Mouse (Mus musculus) neural tube, embryonic 13.5 days (tissue): Measurements from ENCODE around the gene Zfp710. TPM values are rescaled to one million over a fixed set of nuclear protein-coding genes. Genes with fewer than 3 reads are reported as not detected.
"Not testable (repeated sequence)": the region's sequence is repeated elsewhere in the genome, so short reads cannot be mapped to it uniquely, and the experiment has no call there.

Experiments used
- ATAC-seq: fragments of 200-750 bp; cut with Nextera tagmentation; 2 replicates; pipeline ENCODE4 v1.8.0; 2017; ENCODE audit warnings: low read depth, mild to moderate bottlenecking, moderate TSS enrichment, moderate library complexity
- H3K27ac ChIP-seq: fragments of 300-500 bp; sonication (generic); replicated peaks from 2 replicates; pipeline ENCODE4 v1.5.1; 2015; ENCODE audit warnings: moderate library complexity, mild to moderate bottlenecking, inconsistent platforms
- H3K27me3 ChIP-seq: fragments of 300-500 bp; sonication (generic); 2 replicates; pipeline ENCODE4 v1.6.1; 2015; ENCODE audit warnings: mild to moderate bottlenecking, inconsistent platforms
- H3K36me3 ChIP-seq: fragments of 300-500 bp; sonication (generic); 2 replicates; pipeline ENCODE4 v1.6.1; 2015; ENCODE audit warnings: mild to moderate bottlenecking, inconsistent platforms
- H3K4me1 ChIP-seq: fragments of 300-500 bp; sonication (generic); replicated peaks from 2 replicates; pipeline ENCODE4 v1.6.1; 2015; ENCODE audit warnings: inconsistent platforms
- H3K4me2 ChIP-seq: fragments of 300-500 bp; sonication (generic); 2 replicates; pipeline ENCODE4 v1.6.1; 2015; ENCODE audit warnings: inconsistent platforms, mild to moderate bottlenecking, moderate library complexity
- H3K4me3 ChIP-seq: fragments of 300-500 bp; sonication (generic); 2 replicates; pipeline ENCODE4 v1.5.1; 2015; ENCODE audit warnings: mild to moderate bottlenecking, inconsistent platforms
- H3K9ac ChIP-seq: fragments of 300-500 bp; sonication (generic); 2 replicates; pipeline ENCODE4 v1.6.1; 2015; ENCODE audit warnings: moderate library complexity, mild to moderate bottlenecking, inconsistent platforms
- H3K9me3 ChIP-seq: fragments of 300-500 bp; sonication (generic); 2 replicates; pipeline ENCODE4 v1.6.1; 2016; ENCODE audit warnings: inconsistent platforms
- WGBS: fragments of 180-500 bp; shearing (Covaris S2); methylation state at CpG from one replicate; pipeline ENCODE4 v1.1.7; 2015; 5-methylcytosine and 5-hydroxymethylcytosine counted together
- polyA plus RNA-seq: library from polyadenylated mRNA; unstranded; fragments of >200 nt; fragmentation: Nextera tagmentation; extraction: Ambion mirVana; gene quantifications from 2 replicates; pipeline ENCODE4 v1.2.1, GENCODE M21; 2015

Gene Zfp710
- 15.0 and 18.9 TPM in 2 replicates for polyA plus RNA-seq

DNA sequence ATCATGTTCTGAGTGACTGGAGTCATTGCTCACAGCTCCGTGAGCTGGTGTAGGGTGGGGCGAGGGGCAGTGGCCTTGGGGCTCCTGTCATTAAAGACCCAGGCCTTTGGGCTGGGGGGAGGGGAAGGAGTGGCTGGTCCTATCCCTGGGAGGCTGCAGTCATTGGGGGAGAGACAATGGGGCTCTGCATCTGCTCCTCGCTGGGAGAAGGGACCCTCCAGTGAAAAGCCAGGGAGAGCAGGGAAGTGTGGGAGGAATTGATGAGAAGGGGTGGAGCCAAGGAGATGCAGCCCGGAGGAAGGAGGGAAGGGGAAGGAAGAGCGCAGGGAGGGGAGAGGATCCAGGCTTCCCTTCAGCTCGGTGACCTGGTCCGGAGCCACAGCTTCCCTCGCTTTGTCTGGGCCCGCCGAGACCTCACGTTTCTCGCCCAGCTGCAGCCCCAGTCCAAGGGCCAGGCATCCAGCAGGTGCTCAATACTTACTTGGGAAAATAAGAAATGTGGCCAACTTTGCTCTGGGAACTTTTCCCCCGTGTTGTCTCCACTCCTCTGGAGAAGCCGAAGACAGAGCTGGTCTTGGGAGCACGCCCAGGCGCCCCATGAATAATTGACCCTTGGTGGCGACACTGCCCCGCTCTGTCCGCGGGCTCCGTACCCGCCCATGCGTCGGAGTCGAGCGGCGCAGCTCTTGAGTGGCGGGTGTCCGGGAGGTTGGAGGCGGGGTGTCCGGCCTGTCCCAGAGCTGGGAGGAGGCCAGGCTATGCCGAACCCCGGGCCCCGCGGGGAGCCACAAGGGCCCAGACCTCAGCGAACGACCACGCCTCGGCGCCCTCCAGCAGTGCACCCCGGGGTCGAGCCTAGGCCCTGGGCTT is at the start of gene Zfp710:
Gene Zfp710, plus strand, starts transcription at position 294 of the 870 bp plus-strand sequence.
- H3K4me1 ChIP-seq: peaks cover 43% of the 10 kb centered on the region
- WGBS: 2% methylated on average over 38 of the region's 42 CpGs
- H3K27ac ChIP-seq: peak within 1 kb of the TSS; percentile 98
- ATAC-seq: peak; percentile 72
- H3K36me3 ChIP-seq: no peaks in the 10 kb centered on the region
- no peaks in the 10 kb centered on the region for H3K9me3 ChIP-seq
- peak within 1 kb of the TSS; percentile 94 for H3K9ac ChIP-seq
- H3K27me3 ChIP-seq: no peaks in the 10 kb centered on the region
- peak within 1 kb of the TSS; percentile 96 for H3K4me2 ChIP-seq
- peak within 1 kb of the TSS; percentile 87 for H3K4me3 ChIP-seq

DNA sequence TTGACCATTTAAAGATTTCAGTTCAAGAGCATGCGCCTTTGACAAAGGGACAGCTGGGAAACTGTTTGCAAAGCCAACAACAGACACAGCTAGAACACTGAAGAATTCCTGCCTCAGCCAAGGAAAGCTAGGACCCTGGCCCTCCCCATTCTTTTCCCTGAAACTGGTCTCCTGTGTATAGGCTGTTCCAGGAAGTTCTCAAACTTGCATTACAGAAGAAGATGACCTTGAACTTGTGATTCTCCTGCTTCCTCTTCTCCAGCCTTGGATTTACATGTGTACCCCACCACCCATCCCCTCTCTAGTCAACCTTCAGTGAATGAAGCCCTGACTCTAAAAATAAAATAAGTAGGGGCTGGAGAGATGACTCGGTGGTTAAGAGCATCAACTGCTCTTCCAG is 49.3 kb upstream of the Zfp710 start:
- Histone ChIP-seq H3K9me3 (no peaks in the 10 kb centered on the region), H3K27me3 (no peaks in the 10 kb centered on the region), H3K27ac (no peak overlapping the region), H3K4me1 (no peaks in the 10 kb centered on the region), H3K4me2 (no peak overlapping the region), H3K4me3 (no peak overlapping the region), H3K9ac (no peak overlapping the region), H3K36me3 (no peaks in the 10 kb centered on the region)
- no peak for ATAC-seq
- 92% methylated on average over 2 of the region's 2 CpGs for WGBS

DNA sequence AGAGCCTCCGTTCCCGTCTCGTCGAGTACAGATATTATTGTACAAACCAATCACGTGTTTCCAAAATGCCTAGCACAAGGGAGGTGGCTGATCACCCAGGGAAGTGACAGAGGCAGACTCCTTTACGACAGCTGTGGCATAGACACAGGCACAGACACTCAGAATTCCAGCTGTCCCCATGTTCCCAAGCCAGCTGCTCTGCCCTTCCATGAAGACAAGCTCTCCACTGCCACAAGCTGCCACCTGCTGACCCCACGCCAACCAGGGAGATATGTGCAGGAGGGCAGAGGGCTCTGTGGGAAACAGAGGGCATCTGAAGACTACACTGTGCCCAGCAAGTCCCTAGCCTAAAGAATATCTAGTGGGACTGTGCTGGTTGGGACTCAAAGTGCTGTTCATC is 37.9 kb upstream of the Zfp710 start:
- WGBS: 82% methylated on average over 7 of the region's 7 CpGs
- H3K4me3 ChIP-seq: no peak overlapping the region

DNA sequence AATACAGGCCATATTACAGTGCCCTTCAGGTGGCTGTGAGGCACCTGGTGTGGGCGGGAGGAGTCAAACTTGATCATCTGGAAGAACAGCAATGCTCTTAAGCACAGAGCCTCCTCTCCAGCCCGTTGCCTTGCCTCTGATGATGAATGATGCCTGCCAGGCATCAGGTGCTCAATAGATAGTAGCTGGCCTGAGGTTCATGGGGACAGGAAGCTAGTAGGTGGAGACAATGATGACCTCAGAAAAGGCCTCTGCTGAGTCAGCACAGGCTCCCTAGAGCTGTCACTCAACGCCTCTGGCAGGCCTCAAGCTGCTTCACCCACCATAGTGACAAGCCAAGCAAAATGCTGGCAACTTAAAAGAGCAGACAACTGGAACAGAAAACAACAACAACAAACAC is 36.9 kb upstream of the Zfp710 start:
- Histone ChIP-seq H3K27me3 (no peaks in the 10 kb centered on the region), H3K4me1 (no peaks in the 10 kb centered on the region), H3K9ac (no peak overlapping the region), H3K9me3 (no peaks in the 10 kb centered on the region), H3K36me3 (no peaks in the 10 kb centered on the region), H3K4me2 (no peak overlapping the region), H3K4me3 (no peak overlapping the region), H3K27ac (no peak overlapping the region)
- WGBS: 54% methylated on average over 3 of the region's 3 CpGs
- no peak for ATAC-seq

More for the DNA sequence above, 37.9 kb upstream of the Zfp710 start:
- ATAC-seq: no peak
- H3K4me2 ChIP-seq: no peak overlapping the region
- no peaks in the 10 kb centered on the region for H3K27me3 ChIP-seq
- no peaks in the 10 kb centered on the region for H3K36me3 ChIP-seq
- no peak overlapping the region for H3K9ac ChIP-seq
- H3K9me3 ChIP-seq: no peaks in the 10 kb centered on the region
- H3K27ac ChIP-seq: no peak overlapping the region
- H3K4me1 ChIP-seq: no peaks in the 10 kb centered on the region

DNA sequence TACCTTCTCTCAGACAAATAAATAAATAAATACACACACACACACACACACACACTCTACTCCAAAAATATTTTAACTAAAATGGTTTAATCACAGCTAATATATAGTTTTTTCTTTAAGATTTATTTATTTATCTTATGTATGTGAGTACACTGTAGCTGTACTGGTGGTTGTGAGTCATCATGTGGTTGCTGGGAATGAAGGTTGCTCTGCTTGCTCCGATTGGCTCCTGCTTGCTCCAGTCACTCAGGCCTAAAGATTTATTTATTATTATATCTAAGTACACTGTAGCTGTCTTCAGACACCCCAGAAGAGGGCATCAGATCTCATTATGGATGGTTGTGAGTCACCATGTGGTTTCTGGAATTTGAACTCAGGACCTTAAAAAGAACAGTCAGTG is 36.1 kb upstream of the Zfp710 start:
- H3K36me3 ChIP-seq, H3K4me3 ChIP-seq, H3K9ac ChIP-seq, H3K27me3 ChIP-seq, H3K27ac ChIP-seq, H3K4me2 ChIP-seq, ATAC-seq, H3K9me3 ChIP-seq, H3K4me1 ChIP-seq: not testable (repeated sequence)
- 97% methylated on average over 1 of the region's 1 CpGs for WGBS

DNA sequence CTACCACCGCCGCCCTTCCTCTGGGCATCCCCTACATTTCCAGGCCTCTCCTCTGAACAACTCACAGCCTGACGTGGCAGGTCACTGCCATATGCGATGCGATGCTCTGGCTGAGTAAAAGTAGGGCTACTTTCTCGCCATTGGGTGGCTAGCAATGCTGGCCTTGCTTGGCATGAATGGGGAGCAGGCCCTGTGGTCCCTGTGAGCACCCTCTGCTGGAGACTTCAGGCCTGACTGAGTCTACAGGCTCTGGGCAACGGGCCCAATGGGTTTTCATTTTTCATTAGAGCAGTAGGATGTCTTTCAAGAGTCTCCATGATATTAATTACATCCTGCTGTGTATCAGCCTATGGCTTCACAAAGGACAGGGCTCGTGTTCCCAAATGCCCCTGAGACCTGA is 30.1 kb upstream of the Zfp710 start:
- Histone ChIP-seq H3K9ac (no peak overlapping the region), H3K4me1 (peaks cover 4% of the 10 kb centered on the region; the same call in 1 of the 2 replicates), H3K27ac (no peak overlapping the region), H3K9me3 (no peaks in the 10 kb centered on the region), H3K27me3 (no peaks in the 10 kb centered on the region), H3K36me3 (no peaks in the 10 kb centered on the region), H3K4me3 (no peak overlapping the region), H3K4me2 (no peak overlapping the region)
- ATAC-seq: no peak
- WGBS: 23% methylated on average over 8 of the region's 8 CpGs

DNA sequence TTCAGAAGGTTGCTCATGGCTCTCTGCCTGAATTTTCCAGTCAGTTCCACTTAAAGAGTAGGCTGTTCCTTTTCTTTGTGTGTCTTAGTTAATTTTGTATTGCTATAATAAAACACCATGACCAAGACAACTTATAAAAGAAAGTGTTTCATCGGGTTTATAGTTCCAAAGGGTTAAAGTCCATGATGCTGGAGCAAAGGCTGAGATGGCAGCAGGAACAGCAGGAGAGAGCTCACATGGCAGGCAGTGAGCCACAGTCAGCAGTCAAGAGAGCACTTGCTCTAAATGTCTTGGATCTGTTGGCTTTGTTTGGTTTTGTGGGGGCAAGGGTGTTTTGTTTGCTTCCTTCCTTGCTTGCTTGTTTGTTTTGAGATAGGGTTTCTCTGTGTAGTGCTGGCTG is 26.9 kb upstream of the Zfp710 start:
- Histone ChIP-seq H3K27me3 (no peaks in the 10 kb centered on the region), H3K9ac (no peak overlapping the region), H3K9me3 (no peaks in the 10 kb centered on the region), H3K4me1 (peaks cover 4% of the 10 kb centered on the region; the same call in 1 of the 2 replicates), H3K4me2 (no peak overlapping the region), H3K36me3 (no peaks in the 10 kb centered on the region), H3K4me3 (no peak overlapping the region), H3K27ac (no peak overlapping the region)
- no peak for ATAC-seq
- 76% methylated on average over 1 of the region's 1 CpGs for WGBS

DNA sequence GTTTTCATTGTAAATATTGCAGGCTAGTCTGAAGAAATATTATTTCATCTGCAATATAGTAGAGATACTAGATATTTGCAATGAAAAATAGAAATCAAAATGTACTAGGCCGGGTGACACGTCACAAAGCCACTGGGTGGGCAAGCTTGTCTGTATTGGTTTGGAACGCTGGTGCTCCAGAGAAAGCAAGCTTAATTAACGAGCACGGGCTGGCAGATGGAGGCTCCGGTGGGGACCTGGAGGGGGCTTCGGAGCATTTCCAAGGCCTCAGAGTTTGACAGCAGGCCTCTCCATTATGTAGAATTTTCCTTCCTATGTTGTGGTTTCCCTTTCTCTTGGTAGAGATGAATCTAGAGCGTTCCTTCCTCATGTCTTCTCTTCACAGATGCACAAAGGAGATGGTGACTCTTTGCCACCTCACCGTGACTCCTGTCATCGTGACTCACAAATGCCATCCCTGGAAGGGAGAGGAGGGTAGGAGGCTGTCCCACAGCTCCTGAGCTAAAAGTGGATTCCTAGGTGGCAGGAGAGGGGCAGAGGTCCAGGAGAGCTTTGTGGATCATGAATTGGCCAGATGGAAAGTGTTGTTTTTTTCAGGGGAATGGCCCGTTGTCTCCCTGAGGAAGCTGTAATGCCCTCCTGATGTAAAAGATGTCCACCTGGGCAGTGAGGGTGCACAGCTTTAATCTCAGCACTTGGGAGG is 22.1 kb upstream of the Zfp710 start:
- WGBS: 73% methylated on average over 11 of the region's 11 CpGs
- Histone ChIP-seq H3K4me2 (no peak overlapping the region), H3K9me3 (no peaks in the 10 kb centered on the region), H3K27me3 (no peaks in the 10 kb centered on the region), H3K27ac (no peak overlapping the region), H3K4me1 (no peaks in the 10 kb centered on the region), H3K9ac (no peak overlapping the region), H3K36me3 (no peaks in the 10 kb centered on the region), H3K4me3 (no peak overlapping the region)
- ATAC-seq: no peak

DNA sequence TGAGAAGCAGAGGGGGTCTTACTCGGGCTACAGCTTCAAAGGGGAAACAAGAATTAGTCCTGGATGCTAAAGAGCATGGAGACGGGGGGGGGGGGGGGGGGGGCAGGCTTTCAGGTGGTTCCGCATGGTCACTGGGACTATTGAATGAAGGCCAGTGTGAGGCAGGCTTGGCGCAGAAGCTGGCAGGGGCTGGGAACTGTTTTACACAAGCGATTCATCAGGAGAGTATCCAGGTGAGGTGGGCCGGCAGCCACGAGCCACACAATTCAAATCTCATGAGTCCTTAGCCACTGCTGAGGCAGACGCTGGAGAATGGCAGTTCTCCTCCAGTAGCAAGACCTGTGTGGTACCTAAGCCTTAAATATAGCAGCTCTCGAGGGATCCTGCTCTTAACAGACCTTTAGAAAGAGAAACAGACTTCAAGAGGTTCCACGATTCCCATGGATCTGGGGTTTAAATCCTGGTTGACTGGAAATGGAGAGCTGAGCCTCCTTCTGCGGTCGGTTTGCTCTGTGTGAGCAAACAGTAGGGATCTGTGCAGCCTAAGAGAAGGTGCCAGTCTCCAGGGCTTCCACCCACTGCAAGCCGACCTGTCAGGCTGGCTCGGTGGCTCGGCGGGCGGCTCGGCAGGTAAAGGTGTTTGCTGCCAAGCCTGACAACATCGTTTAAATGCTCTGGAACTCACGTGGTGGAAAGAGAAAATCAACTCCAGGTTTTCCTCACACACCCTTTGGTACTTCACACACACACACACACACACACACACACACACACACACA is 19.6 kb upstream of the Zfp710 start:
- no peaks in the 10 kb centered on the region for H3K27me3 ChIP-seq
- no peak overlapping the region for H3K4me2 ChIP-seq
- H3K9me3 ChIP-seq: no peaks in the 10 kb centered on the region
- H3K36me3 ChIP-seq: no peaks in the 10 kb centered on the region
- H3K27ac ChIP-seq: no peak overlapping the region
- no peak overlapping the region for H3K9ac ChIP-seq
- no peaks in the 10 kb centered on the region for H3K4me1 ChIP-seq
- no peak for ATAC-seq
- 66% methylated on average over 20 of the region's 20 CpGs for WGBS
- H3K4me3 ChIP-seq: no peak overlapping the region

DNA sequence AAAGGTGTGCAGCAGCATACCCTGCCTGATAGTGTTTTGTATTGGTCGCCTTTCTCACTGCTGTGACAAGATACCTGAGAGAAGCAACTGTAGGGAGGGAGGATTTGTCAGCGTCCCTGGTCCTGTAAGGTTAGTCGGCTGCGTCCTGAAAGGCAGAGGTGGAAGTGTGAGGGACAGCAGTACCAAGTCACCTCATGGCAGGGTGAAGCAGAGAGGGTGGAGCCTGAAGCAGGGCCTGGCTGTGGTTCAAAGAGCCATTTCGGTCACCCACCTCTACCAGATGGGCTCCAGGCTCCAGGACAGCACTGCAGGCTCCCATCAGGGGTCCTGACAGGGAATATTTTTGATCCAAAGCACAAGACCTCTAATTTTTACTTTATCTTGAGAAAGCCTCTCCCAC is 13.9 kb upstream of the Zfp710 start:
- H3K9me3 ChIP-seq: no peaks in the 10 kb centered on the region
- ATAC-seq: no peak
- H3K9ac ChIP-seq: no peak overlapping the region
- H3K27ac ChIP-seq: no peak overlapping the region
- no peaks in the 10 kb centered on the region for H3K27me3 ChIP-seq
- H3K4me1 ChIP-seq: no peaks in the 10 kb centered on the region
- no peak overlapping the region for H3K4me3 ChIP-seq
- 79% methylated on average over 5 of the region's 5 CpGs for WGBS
- H3K36me3 ChIP-seq: no peaks in the 10 kb centered on the region
- no peak overlapping the region for H3K4me2 ChIP-seq

DNA sequence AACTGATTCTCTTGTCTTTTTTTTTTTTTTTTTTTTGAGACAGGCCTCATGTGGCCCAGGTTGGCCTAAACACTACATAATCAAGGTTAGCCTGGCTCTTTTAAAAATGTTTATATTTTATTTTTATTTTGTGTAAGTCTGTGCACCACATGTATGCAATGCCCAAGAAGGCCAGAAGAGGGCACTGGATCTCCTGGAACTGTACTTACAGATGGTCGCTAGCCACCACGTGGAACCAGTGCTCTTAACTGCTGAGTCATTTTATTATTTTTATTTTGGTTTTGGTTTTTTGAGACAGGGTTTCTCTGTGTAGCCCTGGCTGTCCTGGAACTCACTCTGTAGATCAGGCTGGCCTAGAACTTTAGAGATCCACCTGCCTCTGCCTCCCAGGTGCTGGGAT is 13.1 kb upstream of the Zfp710 start:
- Histone ChIP-seq H3K36me3 (no peaks in the 10 kb centered on the region), H3K9ac (no peak overlapping the region), H3K27me3 (no peaks in the 10 kb centered on the region), H3K4me1 (no peaks in the 10 kb centered on the region), H3K4me2 (no peak overlapping the region), H3K27ac (no peak overlapping the region), H3K9me3 (no peaks in the 10 kb centered on the region), H3K4me3 (no peak overlapping the region)
- 59% methylated on average over 2 of the region's 2 CpGs for WGBS
- no peak for ATAC-seq
